Mouse (Mus musculus) activated CD4-positive, CD25-positive, alpha-beta regulatory T cell (primary cell): ENCODE results near the gene Serpina3f. TPM values are rescaled to one million over a fixed set of nuclear protein-coding genes. Genes with fewer than 3 reads are reported as not detected.

ENCODE experiments used
- polyA plus RNA-seq, 2 experiments: library from polyadenylated mRNA; unstranded; fragments of 100-300 nt; shearing (Covaris generic); gene quantifications; one replicate each; pipeline ENCODE4 v1.2.1; 2017

Serpina3f gene
- 10 to 100 TPM; 21.4 to 31.2 TPM for polyA plus RNA-seq

DNA sequence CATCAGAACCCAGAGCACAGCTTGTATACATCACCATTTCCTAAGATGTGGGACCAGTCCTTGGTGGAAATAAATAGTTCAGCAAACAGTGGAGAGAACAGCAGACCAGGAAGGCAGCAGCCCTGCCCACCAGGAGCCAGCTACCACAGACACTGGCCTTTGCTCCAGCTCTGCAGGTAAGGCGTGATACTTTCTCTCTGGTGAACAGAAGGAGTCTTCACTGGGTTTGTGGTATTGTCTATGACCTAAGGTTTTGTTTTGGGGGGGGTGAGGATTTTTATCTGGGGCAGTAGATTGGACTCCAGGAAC lies at the start of gene Serpina3f:
Gene Serpina3f (plus strand): TSS at position 100 of the 309 bp plus-strand sequence.

DNA sequence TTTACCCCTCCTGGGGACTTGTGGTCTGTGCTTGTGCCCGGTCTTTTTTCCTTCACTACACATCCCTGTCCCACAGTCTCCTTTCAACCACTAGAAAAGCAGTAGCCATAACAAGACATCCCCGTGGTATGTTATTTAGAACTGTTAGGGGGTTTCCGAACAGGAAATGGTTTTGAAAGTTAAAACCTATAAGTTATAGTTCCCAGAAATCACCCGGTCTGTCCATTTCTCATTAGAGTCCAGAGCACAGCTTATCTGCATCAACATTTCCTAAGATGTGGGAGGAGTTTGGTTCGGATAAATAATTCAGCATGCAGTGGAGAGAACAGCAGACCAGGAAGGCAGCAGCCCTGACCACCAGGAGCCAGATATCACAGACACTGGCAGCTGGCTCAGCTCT lies 21.6 kb downstream of the Serpina3f start, which contains the start of gene Serpina3g:
Gene Serpina3g (plus strand): TSS at position 331 of the 400 bp plus-strand sequence.

DNA sequence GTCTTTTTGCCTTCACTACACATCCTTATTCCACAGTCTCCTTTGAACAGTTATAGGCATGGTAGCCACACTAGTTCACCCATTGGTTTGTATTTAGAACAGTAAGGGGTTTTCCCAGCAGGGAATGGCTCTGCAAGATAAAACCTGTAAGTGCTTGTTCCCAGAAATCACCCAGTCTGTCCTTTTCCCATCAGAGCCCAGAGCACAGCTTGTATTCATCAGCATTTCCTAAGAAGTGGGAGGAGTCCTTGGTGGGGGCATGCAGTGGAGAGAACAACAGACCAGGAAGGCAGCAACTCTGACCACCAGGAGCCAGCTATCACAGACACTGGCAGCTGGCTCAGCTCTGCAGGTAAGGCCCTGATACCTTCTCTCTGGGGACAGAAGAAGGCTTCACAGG lies 48.5 kb downstream of the Serpina3f start, which contains the start of gene Serpina3i:
Gene Serpina3i (plus strand): TSS at position 260 of the 400 bp plus-strand sequence.

Other genes starting within 250 kb of the Serpina3f start
- under 1 TPM in 1 of 2 experiments, not detected in 1; 0.32 TPM for gene Serpina11, start 224.6 kb upstream of the Serpina3f start, polyA plus RNA-seq
- 1 to 10 TPM in 1 of 2 experiments, under 1 TPM in 1; 0.23 to 1.1 TPM for gene Serpina9, start 200.8 kb upstream of the Serpina3f start, polyA plus RNA-seq
- not detected for gene Serpina12, start 170.1 kb upstream of the Serpina3f start, polyA plus RNA-seq
- gene Serpina5, start 113.4 kb upstream of the Serpina3f start, polyA plus RNA-seq, result not detected
- under 1 TPM in 1 of 2 experiments, not detected in 1; 0.14 TPM for gene Serpina3a, start 101.8 kb upstream of the Serpina3f start, polyA plus RNA-seq
- under 1 TPM in 1 of 2 experiments, not detected in 1; 0.14 TPM for gene Serpina3b, start 86.5 kb upstream of the Serpina3f start, polyA plus RNA-seq
- not detected for gene Serpina3c, start 60.7 kb upstream of the Serpina3f start, polyA plus RNA-seq
- gene Serpina3g, start 21.7 kb downstream of the Serpina3f start, polyA plus RNA-seq, result 100 to 1,000 TPM; 208 to 543 TPM
- under 1 TPM in 1 of 2 experiments, not detected in 1; 0.48 TPM for gene Serpina3i, start 48.6 kb downstream of the Serpina3f start, polyA plus RNA-seq
- not detected for gene Serpina3j, start 100.0 kb downstream of the Serpina3f start, polyA plus RNA-seq
- gene Serpina3k, start 123.9 kb downstream of the Serpina3f start, polyA plus RNA-seq, result not detected
- not detected for gene Serpina3m, start 123.9 kb downstream of the Serpina3f start, polyA plus RNA-seq
- under 1 TPM in 1 of 2 experiments, not detected in 1; 0.31 TPM for gene Serpina3n, start 192.2 kb downstream of the Serpina3f start, polyA plus RNA-seq